Mouse (Mus musculus) adrenal gland (tissue): ENCODE measurements at regions not wholly inside any gene's neighbourhood (a gene's known extent, or its start where the extent isn't known, plus 50 kb on each side); places are given as distances from the start of the nearest gene placed in this dataset.

Source experiments
- intact Hi-C: fragments of 180-260 bp; cut with DNase I; formaldehyde crosslinking; loops from one replicate; pipeline ENCODE4 v1.15.1; 2025

- intact Hi-C loops = no loop called here
These were observed 269.3 kb upstream of the Sdk2 start for GRCm38 (mm10) chr11:114335950-114336838.

- intact Hi-C loops = no loop called here
These were observed 264.8 kb upstream of the Sdk2 start for GRCm38 (mm10) chr11:114331579-114332150.

GRCm38 (mm10) chr11:114330316-114330715 lies 263.5 kb upstream of the Sdk2 start:
- intact Hi-C loops = no loop called here

GRCm38 (mm10) chr11:114322627-114323026 lies 255.8 kb upstream of the Sdk2 start:
- intact Hi-C loops = no loop called here

- intact Hi-C loops = no loop called here
These were observed 255.1 kb upstream of the Sdk2 start for GRCm38 (mm10) chr11:114321974-114322373.

- intact Hi-C loops = no loop called here
These were observed 254.7 kb upstream of the Sdk2 start for GRCm38 (mm10) chr11:114321527-114321926.

- intact Hi-C loops = no loop called here
These were observed 248.4 kb upstream of the Sdk2 start for GRCm38 (mm10) chr11:114315274-114315673.

GRCm38 (mm10) chr11:114313652-114314051 lies 246.8 kb upstream of the Sdk2 start:
- intact Hi-C loops = no loop called here

- intact Hi-C loops = no loop called here
These were observed 244.8 kb upstream of the Sdk2 start for GRCm38 (mm10) chr11:114311640-114312039.

- intact Hi-C loops = no loop called here
These were observed 236.9 kb upstream of the Sdk2 start for GRCm38 (mm10) chr11:114303636-114304354.

GRCm38 (mm10) chr11:114300611-114301319 lies 233.9 kb upstream of the Sdk2 start:
- intact Hi-C loops = no loop called here

- intact Hi-C loops = no loop called here
These were observed 230.0 kb upstream of the Sdk2 start for GRCm38 (mm10) chr11:114296816-114297334.

- intact Hi-C loops = no loop called here
These were observed 227.8 kb upstream of the Sdk2 start for GRCm38 (mm10) chr11:114294511-114295250.

GRCm38 (mm10) chr11:114291258-114291657 lies 224.4 kb upstream of the Sdk2 start:
- intact Hi-C loops = no loop called here

GRCm38 (mm10) chr11:114289946-114290345 lies 223.1 kb upstream of the Sdk2 start:
- intact Hi-C loops = loop anchor here (5.0 kb wide), 1 partner anchor 423 kb away; no protein-coding TSS in a partner anchor

GRCm38 (mm10) chr11:114284820-114285666 lies 218.2 kb upstream of the Sdk2 start:
- intact Hi-C loops = loop anchor here (5.0 kb wide), 2 partner anchors 78 to 418 kb away; no protein-coding TSS in a partner anchor

GRCm38 (mm10) chr11:114283208-114283607 lies 216.4 kb upstream of the Sdk2 start:
- intact Hi-C loops = loop anchor here (2.0 to 5.0 kb wide), 2 partner anchors 76 to 210 kb away; no protein-coding TSS in a partner anchor

GRCm38 (mm10) chr11:114282566-114282965 lies 215.7 kb upstream of the Sdk2 start:
- intact Hi-C loops = loop anchor here (2.0 to 5.0 kb wide), 2 partner anchors 75 to 210 kb away; no protein-coding TSS in a partner anchor

- intact Hi-C loops = loop anchor here (2.0 to 5.0 kb wide), 2 partner anchors 75 to 209 kb away; no protein-coding TSS in a partner anchor
These were observed 215.0 kb upstream of the Sdk2 start for GRCm38 (mm10) chr11:114281846-114282245.
